Mouse (Mus musculus) forebrain, embryonic 14.5 days (tissue): ENCODE data around the gene Olfr119. TPM values are rescaled to one million over a fixed set of nuclear protein-coding genes. Genes with fewer than 3 reads are reported as not detected.
"Not testable (repeated sequence)": the region's sequence is repeated elsewhere in the genome, so short reads cannot be mapped to it uniquely, and the experiment has no call there.

Experiments
- ATAC-seq: fragments of 200-750 bp; cut with Nextera tagmentation; 2 replicates; pipeline ENCODE4 v1.8.0; 2017; ENCODE audit warnings: mild to moderate bottlenecking, moderate library complexity
- DNase-seq: peaks from one replicate; pipeline ENCODE4 v3.0.0-alpha.2; 2015; ENCODE audit warnings: low spot score
- H3K27ac ChIP-seq: fragments of 300-500 bp; sonication (generic); 2 replicates; pipeline ENCODE4 v1.5.1; 2014; ENCODE audit warnings: low read depth, mild to moderate bottlenecking, control low read depth, low read length, moderate library complexity
- H3K27me3 ChIP-seq: fragments of 300-500 bp; sonication (generic); replicated peaks from 2 replicates; pipeline ENCODE4 v1.6.1; 2014; ENCODE audit warnings: low read length, control low read depth, mixed read lengths; ENCODE audit not compliant: control insufficient read depth, insufficient read depth
- H3K36me3 ChIP-seq: fragments of 300-500 bp; sonication (generic); 2 replicates; pipeline ENCODE4 v1.6.1; 2014; ENCODE audit warnings: low read length, control low read depth; ENCODE audit not compliant: control insufficient read depth, insufficient read depth
- H3K4me1 ChIP-seq: fragments of 300-500 bp; sonication (generic); 2 replicates; pipeline ENCODE4 v1.6.1; 2014; ENCODE audit warnings: antibody characterized with exemption, low read length, control low read depth; ENCODE audit not compliant: control insufficient read depth, insufficient read depth
- H3K4me2 ChIP-seq: fragments of 300-500 bp; sonication (generic); 2 replicates; pipeline ENCODE4 v1.6.1; 2014; ENCODE audit warnings: mild to moderate bottlenecking, control low read depth, low read length
- H3K4me3 ChIP-seq: fragments of 300-500 bp; sonication (generic); 2 replicates; pipeline ENCODE4 v1.5.1; 2014; ENCODE audit warnings: low read depth, low read length, control low read depth
- H3K9ac ChIP-seq: fragments of 300-500 bp; sonication (generic); 2 replicates; pipeline ENCODE4 v1.6.1; 2014; ENCODE audit warnings: mild to moderate bottlenecking, low read length, control low read depth, moderate library complexity
- H3K9me3 ChIP-seq: fragments of 300-500 bp; sonication (generic); replicated peaks from 2 replicates; pipeline ENCODE4 v1.6.1; 2016; ENCODE audit warnings: low read length, control low read depth, mixed read lengths; ENCODE audit not compliant: control insufficient read depth
- WGBS: fragments of 180-500 bp; shearing (Covaris S2); extraction: QIAGEN DNeasy Blood & Tissue Kit; methylation state at CpG from one replicate; pipeline ENCODE4 v1.1.7; 2014; 5-methylcytosine and 5-hydroxymethylcytosine counted together
- polyA plus RNA-seq: library from polyadenylated mRNA; unstranded; fragments of >200 nt; fragmentation: Nextera tagmentation; extraction: Ambion mirVana; gene quantifications from 2 replicates; pipeline ENCODE4 v1.2.1, GENCODE M21; 2014

Olfr119 gene
- polyA plus RNA-seq = not detected in 2 replicates

DNA sequence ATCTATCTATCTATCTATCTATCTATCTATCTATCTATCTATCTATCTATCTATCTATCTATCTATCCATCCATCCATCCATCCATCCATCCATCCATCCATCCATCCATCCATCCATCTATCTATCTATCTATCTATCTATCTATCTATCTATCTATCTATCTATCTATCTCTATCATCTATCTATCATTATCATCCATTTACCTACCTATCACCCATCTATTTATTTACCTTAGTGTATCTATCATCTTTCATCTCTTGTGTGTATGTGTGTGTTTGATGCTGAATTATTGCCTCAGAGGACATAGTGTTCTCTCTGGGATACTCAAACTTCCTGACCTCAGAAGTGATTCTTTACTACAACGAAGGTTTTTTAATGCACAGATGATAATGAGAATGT is at the start of gene Olfr119:
Olfr119 (plus strand) TSS at position 301 of the 400 bp plus-strand sequence.
- WGBS = 69% methylated on average over 1 of the region's 1 CpGs
- not testable (repeated sequence) for H3K36me3 ChIP-seq, H3K27me3 ChIP-seq

DNA sequence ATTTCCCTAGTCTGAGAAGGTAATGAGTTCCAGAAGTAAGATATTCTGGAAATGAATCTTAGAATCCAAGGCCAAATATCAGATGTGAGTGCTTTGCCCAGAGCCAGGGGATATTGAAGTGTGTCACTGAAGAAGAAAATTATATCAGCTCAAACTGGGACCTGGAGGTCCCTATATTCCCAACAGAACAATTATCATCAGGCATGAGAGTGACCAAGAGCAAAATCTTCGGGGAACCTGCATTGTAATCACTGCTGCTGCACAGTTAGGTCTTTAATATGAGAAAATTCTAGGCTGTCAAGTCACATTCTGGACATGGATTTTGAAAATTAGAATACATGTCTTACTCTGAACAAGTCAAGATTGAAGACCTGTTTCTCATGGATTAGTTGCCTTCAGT is 32.7 kb upstream of the Olfr119 start, which contains the start of gene Olfr117:
Olfr117 (minus strand) TSS at position 101 of the 400 bp plus-strand sequence.
- DNase-seq (no peak), ATAC-seq (no peak)
- Histone ChIP-seq H3K9me3 (no peaks in the 10 kb centered on the region), H3K9ac (no peak within 1 kb of the TSS), H3K4me2 (no peak within 1 kb of the TSS), H3K27ac (no peak within 1 kb of the TSS), H3K27me3 (no peaks in the 10 kb centered on the region), H3K4me3 (no peak within 1 kb of the TSS), H3K4me1 (no peaks in the 10 kb centered on the region), H3K36me3 (no peaks in the 10 kb centered on the region)
- 66% methylated on average over 1 of the region's 1 CpGs for WGBS

More for the DNA sequence above, at the start of gene Olfr119:
- not testable (repeated sequence) for ATAC-seq, H3K27ac ChIP-seq, H3K4me1 ChIP-seq, H3K4me2 ChIP-seq, H3K9ac ChIP-seq, H3K4me3 ChIP-seq, H3K9me3 ChIP-seq, DNase-seq

DNA sequence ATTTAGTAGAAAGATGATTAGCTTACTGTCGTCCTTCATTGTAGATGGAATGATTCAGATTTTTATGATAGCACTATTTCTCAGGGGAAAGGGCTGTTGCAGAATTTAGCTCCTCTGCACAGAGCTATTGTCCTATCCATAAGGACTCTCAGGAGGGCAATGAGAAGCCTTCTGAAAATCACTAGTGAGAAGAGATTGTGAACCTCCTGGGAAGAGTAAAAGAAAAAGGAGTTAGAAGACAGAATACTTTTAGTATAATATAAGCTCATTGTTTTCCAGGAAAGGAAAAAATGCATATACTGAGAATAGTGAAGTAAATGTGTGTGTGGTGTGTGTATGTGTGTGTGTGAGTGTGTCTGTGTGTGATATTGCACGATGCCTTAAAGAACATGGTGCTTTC is 29.7 kb upstream of the Olfr119 start, which contains the start of gene Olfr118:
Olfr118 (plus strand) TSS at position 301 of the 400 bp plus-strand sequence.
- no peak for ATAC-seq
- no peak within 1 kb of the TSS for H3K4me3 ChIP-seq
- H3K4me2 ChIP-seq = no peak within 1 kb of the TSS
- H3K27ac ChIP-seq = no peak within 1 kb of the TSS
- no peak for DNase-seq
- no peaks in the 10 kb centered on the region for H3K36me3 ChIP-seq
- H3K4me1 ChIP-seq = no peaks in the 10 kb centered on the region
- 75% methylated on average over 2 of the region's 2 CpGs for WGBS
- H3K27me3 ChIP-seq = no peaks in the 10 kb centered on the region
- no peak within 1 kb of the TSS for H3K9ac ChIP-seq
- no peaks in the 10 kb centered on the region for H3K9me3 ChIP-seq

DNA sequence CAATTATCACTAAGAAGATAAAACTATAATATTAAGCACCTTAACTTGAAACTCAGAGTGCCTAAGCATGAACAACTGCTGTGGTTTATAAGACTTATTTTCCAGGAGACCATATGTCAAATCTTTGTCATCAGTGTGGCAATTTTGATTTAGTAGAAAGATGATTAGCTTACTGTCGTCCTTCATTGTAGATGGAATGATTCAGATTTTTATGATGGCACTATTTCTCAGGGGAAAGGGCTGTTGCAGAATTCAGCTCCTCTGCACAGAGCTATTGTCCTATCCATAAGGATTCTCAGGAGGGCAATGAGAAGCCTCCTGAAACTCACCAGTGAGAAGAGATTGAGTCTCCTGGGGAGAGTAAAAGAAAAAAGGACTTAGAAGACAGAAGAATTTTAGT is 25.1 kb downstream of the Olfr119 start, which contains the start of gene Olfr120:
Olfr120 (plus strand) TSS at position 301 of the 400 bp plus-strand sequence.
- Histone ChIP-seq H3K27ac (no peak within 1 kb of the TSS), H3K9me3 (no peaks in the 10 kb centered on the region), H3K4me1 (no peaks in the 10 kb centered on the region), H3K9ac (no peak within 1 kb of the TSS), H3K36me3 (no peaks in the 10 kb centered on the region), H3K4me3 (no peak within 1 kb of the TSS), H3K27me3 (no peaks in the 10 kb centered on the region), H3K4me2 (no peak within 1 kb of the TSS)
- DNase-seq (no peak), ATAC-seq (no peak)
- 72% methylated on average over 1 of the region's 1 CpGs for WGBS

DNA sequence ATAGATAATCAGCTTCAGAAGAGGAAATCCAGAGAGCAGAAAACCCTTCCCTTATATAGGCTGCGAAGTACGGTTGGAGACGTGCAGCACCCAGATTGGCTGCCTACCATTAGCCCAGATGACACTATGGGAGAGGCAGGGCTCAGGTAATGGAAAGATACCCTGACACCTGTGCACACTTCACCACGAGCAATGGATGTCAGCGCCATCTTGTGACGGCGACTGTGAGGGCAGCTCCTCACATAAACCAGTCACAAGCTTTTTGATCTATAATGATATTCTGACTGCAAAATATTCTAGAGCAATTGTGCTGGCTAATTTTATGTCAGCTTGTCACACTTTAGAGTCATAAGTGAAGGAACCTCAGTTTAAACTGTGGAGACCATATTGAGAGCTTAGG is 41.7 kb downstream of the Olfr119 start:
- WGBS = 63% methylated on average over 7 of the region's 7 CpGs
- no peaks in the 10 kb centered on the region for H3K9me3 ChIP-seq
- no peak for DNase-seq
- H3K27ac ChIP-seq = no peak overlapping the region
- H3K27me3 ChIP-seq = no peaks in the 10 kb centered on the region
- no peak for ATAC-seq
- no peak overlapping the region for H3K4me3 ChIP-seq
- H3K4me1 ChIP-seq = no peaks in the 10 kb centered on the region
- no peak overlapping the region for H3K9ac ChIP-seq
- no peaks in the 10 kb centered on the region for H3K36me3 ChIP-seq
- H3K4me2 ChIP-seq = no peak overlapping the region

Other genes starting within 250 kb of the Olfr119 start
- gene Olfr109, start 237.6 kb upstream of the Olfr119 start, polyA plus RNA-seq = not detected in 2 replicates
- gene H2-M2, start 213.0 kb upstream of the Olfr119 start, polyA plus RNA-seq = not detected in 2 replicates
- gene Olfr110, start 204.1 kb upstream of the Olfr119 start, polyA plus RNA-seq = not detected in 2 replicates
- gene Olfr111, start 188.5 kb upstream of the Olfr119 start, polyA plus RNA-seq = not detected in 2 replicates
- gene Olfr112, start 127.1 kb upstream of the Olfr119 start, polyA plus RNA-seq = not detected in 2 replicates
- not detected in 2 replicates for gene Olfr113, start 118.9 kb upstream of the Olfr119 start, polyA plus RNA-seq
- gene Olfr114, start 103.8 kb upstream of the Olfr119 start, polyA plus RNA-seq = not detected in 2 replicates
- not detected in 2 replicates for gene Olfr115, start 69.5 kb upstream of the Olfr119 start, polyA plus RNA-seq
- gene Olfr116, start 69.4 kb upstream of the Olfr119 start, polyA plus RNA-seq = not detected in 2 replicates
- gene Olfr117, start 32.8 kb upstream of the Olfr119 start, polyA plus RNA-seq = not detected in 2 replicates
- not detected in 2 replicates for gene Olfr118, start 29.6 kb upstream of the Olfr119 start, polyA plus RNA-seq
- not detected in 2 replicates for gene Olfr120, start 25.2 kb downstream of the Olfr119 start, polyA plus RNA-seq
- not detected in 2 replicates for gene Olfr121, start 52.3 kb downstream of the Olfr119 start, polyA plus RNA-seq
- not detected in 2 replicates for gene Olfr122, start 72.0 kb downstream of the Olfr119 start, polyA plus RNA-seq
- gene Olfr123, start 97.0 kb downstream of the Olfr119 start, polyA plus RNA-seq = not detected in 2 replicates
- gene Olfr124, start 103.3 kb downstream of the Olfr119 start, polyA plus RNA-seq = not detected in 2 replicates
- gene Olfr125, start 136.4 kb downstream of the Olfr119 start, polyA plus RNA-seq = not detected in 2 replicates
- not detected in 2 replicates for gene Olfr126, start 150.9 kb downstream of the Olfr119 start, polyA plus RNA-seq
- gene Olfr127, start 203.9 kb downstream of the Olfr119 start, polyA plus RNA-seq = not detected in 2 replicates
- gene Olfr128, start 224.0 kb downstream of the Olfr119 start, polyA plus RNA-seq = not detected in 2 replicates